22 mouse cellular contexts compared by ENCODE assay signal in genomic region chr3:32621658-32622057, GRCm38 (mm10). TPM values are rescaled to one million over a fixed set of nuclear protein-coding genes. Genes with fewer than 3 reads are reported as not detected.
DNase-seq lines count a peak whose midpoint lies in the region; ATAC-seq lines count a peak whose summit lies in the region.
"Had no signal": no experiment of that assay in that cellular context is flagged by ENCODE, and none has a peak within 500 bp of the region (broad histone marks: within the 10 kb centered on the region; RNA-seq: fewer than 3 reads in every experiment).

No protein-coding gene starts in this region.

- H3K27me3 ChIP-seq in forebrain, embryonic 16.5 days (replicated peaks; ENCODE audit: control insufficient read depth, insufficient read depth, low read length), result no peaks in the 10 kb centered on the region
- H3K27me3 ChIP-seq: embryonic facial prominence, embryonic 13.5 days; embryonic facial prominence, embryonic 15.5 days had no signal

- H3K4me1 ChIP-seq in forebrain, embryonic 16.5 days (replicated peaks; ENCODE audit: control insufficient read depth, insufficient read depth, low read length), result no peaks in the 10 kb centered on the region
- H3K4me1 ChIP-seq: embryonic facial prominence, embryonic 13.5 days; embryonic facial prominence, embryonic 15.5 days had no signal

- no peak overlapping the region for H3K9ac ChIP-seq in forebrain, embryonic 16.5 days (replicated peaks; ENCODE audit: low read depth, low read length)
- H3K9ac ChIP-seq: embryonic facial prominence, embryonic 13.5 days; embryonic facial prominence, embryonic 15.5 days; forebrain, embryonic 12.5 days; forebrain, postnatal 0 days had no signal

- 92% methylated on average over 1 of the region's 1 CpGs for WGBS in forebrain, embryonic 16.5 days

- no peak overlapping the region for H3K4me3 ChIP-seq in forebrain, embryonic 16.5 days (replicated peaks; ENCODE audit: low read length)
- H3K4me3 ChIP-seq: embryonic facial prominence, embryonic 13.5 days; embryonic facial prominence, embryonic 15.5 days; erythroblast, embryonic 14.5 days; forebrain, embryonic 10.5 days; forebrain, embryonic 12.5 days had no signal

- intact Hi-C loops in heart, postnatal 36 days (cut with DNase I), result no loop called here

- H3K9me3 ChIP-seq in forebrain, embryonic 16.5 days (ENCODE audit: control insufficient read depth, low read length), result no peaks in the 10 kb centered on the region
- H3K9me3 ChIP-seq: embryonic facial prominence, embryonic 13.5 days; embryonic facial prominence, embryonic 15.5 days; forebrain, embryonic 10.5 days; forebrain, embryonic 12.5 days had no signal

- ATAC-seq in granulocyte monocyte progenitor cell, adult 5-6 weeks (replicated peaks; ENCODE audit: poor library complexity, severe bottlenecking), result peak; percentile 33; the same call in 1 of the 2 replicates
- no peak for ATAC-seq in forebrain, embryonic 16.5 days
- ATAC-seq: forebrain, embryonic 14.5 days; forebrain, postnatal 0 days had no signal

- no peak overlapping the region for H3K27ac ChIP-seq in forebrain, embryonic 16.5 days (ENCODE audit: low read length)
- H3K27ac ChIP-seq: embryonic facial prominence, embryonic 13.5 days; embryonic facial prominence, embryonic 15.5 days; forebrain, embryonic 10.5 days; forebrain, embryonic 12.5 days had no signal

- peak; percentile 31 for DNase-seq in heart, adult 11 months
- DNase-seq in heart, postnatal 36 days, result no peak
- peak; percentile 75 for DNase-seq in MEL-GATA-1-ER (ENCODE audit: extremely low read depth, low read depth)
- DNase-seq in cerebellum, adult 11-12 months, result no peak
- DNase-seq: adrenal gland, adult 2 months; adrenal gland, postnatal 10 days; adrenal gland, postnatal 25 days; cerebellum, adult 11 months; cerebellum, adult 2 months; cerebellum, adult 9-10 months; cerebellum, postnatal 10 days; cerebellum, postnatal 25 days; embryo, embryonic 11 days; forebrain, postnatal 0 days had no signal

- no peaks in the 10 kb centered on the region for H3K36me3 ChIP-seq in forebrain, embryonic 16.5 days (ENCODE audit: control insufficient read depth, insufficient read depth)
- H3K36me3 ChIP-seq: embryonic facial prominence, embryonic 13.5 days; embryonic facial prominence, embryonic 15.5 days; forebrain, embryonic 10.5 days; forebrain, embryonic 12.5 days had no signal

- no peak overlapping the region for H3K4me2 ChIP-seq in forebrain, embryonic 16.5 days (ENCODE audit: low read length)
- H3K4me2 ChIP-seq: embryonic facial prominence, embryonic 13.5 days; embryonic facial prominence, embryonic 15.5 days; forebrain, embryonic 12.5 days had no signal

RNA-seq across cellular contexts. Expression of gene Gnb4, which starts 5.3 kb away (rescaled TPM):
- 10 to 100 TPM; 15.7 to 16.2 TPM for total RNA-seq in heart, postnatal 36 days (2021)
- total RNA-seq in granulocyte monocyte progenitor cell, adult 5-6 weeks (2014; fragmentation: Nextera tagmentation), result 3.8 and 5.4 TPM in 2 replicates
- 1.7 and 4.4 TPM in 2 replicates for total RNA-seq in granulocyte monocyte progenitor cell, adult 5-6 weeks (2017)
- polyA plus RNA-seq in forebrain, embryonic 16.5 days (2015; fragmentation: Nextera tagmentation; extraction: Ambion mirVana), result 87.8 and 88.3 TPM in 2 replicates

Comparison
In these comparisons a context has a peak if more than half of its experiments do, and no peak if none do; other contexts are left out.
1. DNase-seq: peak in heart, adult 11 months (single experiment) and MEL-GATA-1-ER (single experiment); none in heart, postnatal 36 days (0 of 2) and cerebellum, adult 11-12 months (single experiment).